Mouse (Mus musculus) neutrophil, adult 5-6 weeks (primary cell): Measurements from ENCODE around the gene Sorcs2. TPM values are rescaled to one million over a fixed set of nuclear protein-coding genes. Genes with fewer than 3 reads are reported as not detected.

Source experiments
- ATAC-seq: fragments of 151-379, 151-347 bp; 2 replicates; pipeline ENCODE4 v1.8.0; 2017; ENCODE audit warnings: mild to moderate bottlenecking, moderate TSS enrichment; ENCODE audit not compliant: insufficient number of reproducible peaks, poor library complexity, low FRiP score, severe bottlenecking; ENCODE audit errors: extremely low read depth
- total RNA-seq: library from RNA; stranded (forward); fragments of 200-1000 nt; gene quantifications from 2 replicates; pipeline ENCODE4 v1.2.3, GENCODE M21; 2017

Gene Sorcs2
- total RNA-seq, 1 experiment from 2014 or later = 2.8 TPM

- ATAC-seq = no peak
Observed at GRCm38 (mm10) chr5:36118061-36118460, 279.9 kb downstream of the Sorcs2 start.

GRCm38 (mm10) chr5:36115519-36115918 is 282.4 kb downstream of the Sorcs2 start:
- no peak for ATAC-seq

- no peak for ATAC-seq
Observed at GRCm38 (mm10) chr5:36113696-36114095, 284.2 kb downstream of the Sorcs2 start.

GRCm38 (mm10) chr5:36112696-36113095 is 285.2 kb downstream of the Sorcs2 start:
- no peak for ATAC-seq

- no peak for ATAC-seq
Observed at GRCm38 (mm10) chr5:36111516-36111915, 286.4 kb downstream of the Sorcs2 start.

GRCm38 (mm10) chr5:36108339-36108887 is 289.5 kb downstream of the Sorcs2 start:
- ATAC-seq = no peak

- ATAC-seq = no peak
Observed at GRCm38 (mm10) chr5:36103483-36103882, 294.5 kb downstream of the Sorcs2 start.

GRCm38 (mm10) chr5:36101129-36101528 is 296.8 kb downstream of the Sorcs2 start:
- no peak for ATAC-seq

- ATAC-seq = no peak
Observed at GRCm38 (mm10) chr5:36100488-36100887, 297.5 kb downstream of the Sorcs2 start.

- ATAC-seq = no peak
Observed at GRCm38 (mm10) chr5:36099662-36100061, 298.3 kb downstream of the Sorcs2 start.

GRCm38 (mm10) chr5:36096046-36096445 is 301.9 kb downstream of the Sorcs2 start:
- no peak for ATAC-seq

- no peak for ATAC-seq
Observed at GRCm38 (mm10) chr5:36090036-36090435, 307.9 kb downstream of the Sorcs2 start.

GRCm38 (mm10) chr5:36089243-36089642 is 308.7 kb downstream of the Sorcs2 start:
- ATAC-seq = peak; percentile 74

GRCm38 (mm10) chr5:36086931-36087330 is 311.0 kb downstream of the Sorcs2 start:
- ATAC-seq = no peak

GRCm38 (mm10) chr5:36085621-36086020 is 312.3 kb downstream of the Sorcs2 start:
- ATAC-seq = no peak

- no peak for ATAC-seq
Observed at GRCm38 (mm10) chr5:36083869-36084565, 313.9 kb downstream of the Sorcs2 start.

- ATAC-seq = no peak
Observed at GRCm38 (mm10) chr5:36081021-36081420, 316.9 kb downstream of the Sorcs2 start.

GRCm38 (mm10) chr5:36075172-36076074 is 322.5 kb downstream of the Sorcs2 start:
- ATAC-seq = no peak

- ATAC-seq = no peak
Observed at GRCm38 (mm10) chr5:36069503-36070360, 328.2 kb downstream of the Sorcs2 start.
